Mouse (Mus musculus) heart, postnatal 4 days (tissue): Measurements from ENCODE around the gene Cfp. TPM values are rescaled to one million over a fixed set of nuclear protein-coding genes. Genes with fewer than 3 reads are reported as not detected.
A peak's percentile ranks its signal among the peaks of the same experiment; 100 is the strongest.

Experiments used
- DNase-seq: peaks from one replicate; pipeline ENCODE4 v3.0.0; 2021
- total RNA-seq, 2 experiments: library from RNA; stranded (reverse); gene quantifications; 2 replicates each; pipeline ENCODE4 v1.2.3; 2021

Cfp gene
- 1 to 10 TPM; 3.4 to 4.5 TPM for total RNA-seq

DNA sequence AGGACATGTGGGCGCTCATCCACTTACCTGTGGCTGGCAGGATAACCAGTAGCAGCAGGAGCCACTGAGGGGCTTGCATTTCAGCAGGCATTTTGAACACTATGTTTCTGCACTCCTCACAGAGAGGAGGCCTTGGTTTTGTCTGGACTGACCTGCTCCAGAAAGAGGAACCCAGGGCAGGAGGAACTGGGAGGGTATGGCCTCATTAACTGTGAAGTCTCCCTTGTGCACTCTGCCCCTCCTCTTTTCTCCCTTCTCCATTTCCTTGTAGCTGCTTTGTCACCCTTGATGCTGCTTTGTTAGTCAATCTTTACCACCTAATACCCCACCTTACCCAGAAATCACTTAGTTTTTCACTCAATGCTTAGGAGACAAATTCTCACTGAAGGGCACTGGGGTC lies at the start of gene Cfp:
TSS of gene Cfp (minus strand) at position 192 of the 400 bp plus-strand sequence.
- DNase-seq = no peak

DNA sequence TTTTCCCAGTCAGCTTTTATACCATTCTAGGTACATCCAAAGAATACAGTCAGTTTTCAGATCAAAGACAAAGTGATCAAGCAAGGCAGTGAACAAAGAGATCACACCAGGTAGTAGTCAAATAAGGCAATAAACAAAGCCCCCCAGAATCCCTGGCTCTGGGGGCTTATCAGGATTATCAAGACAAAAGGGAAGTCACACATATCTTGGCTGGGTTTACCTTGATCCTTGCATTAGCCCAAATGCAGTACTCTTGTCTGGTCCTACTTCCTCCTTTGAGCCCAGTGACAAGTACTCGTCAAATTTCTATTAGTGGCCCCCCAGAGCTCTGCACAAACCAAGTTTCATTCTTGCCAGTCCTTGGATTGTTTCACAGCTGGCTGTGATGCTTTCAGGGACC lies 49.5 kb upstream of the Cfp start:
- DNase-seq = no peak

DNA sequence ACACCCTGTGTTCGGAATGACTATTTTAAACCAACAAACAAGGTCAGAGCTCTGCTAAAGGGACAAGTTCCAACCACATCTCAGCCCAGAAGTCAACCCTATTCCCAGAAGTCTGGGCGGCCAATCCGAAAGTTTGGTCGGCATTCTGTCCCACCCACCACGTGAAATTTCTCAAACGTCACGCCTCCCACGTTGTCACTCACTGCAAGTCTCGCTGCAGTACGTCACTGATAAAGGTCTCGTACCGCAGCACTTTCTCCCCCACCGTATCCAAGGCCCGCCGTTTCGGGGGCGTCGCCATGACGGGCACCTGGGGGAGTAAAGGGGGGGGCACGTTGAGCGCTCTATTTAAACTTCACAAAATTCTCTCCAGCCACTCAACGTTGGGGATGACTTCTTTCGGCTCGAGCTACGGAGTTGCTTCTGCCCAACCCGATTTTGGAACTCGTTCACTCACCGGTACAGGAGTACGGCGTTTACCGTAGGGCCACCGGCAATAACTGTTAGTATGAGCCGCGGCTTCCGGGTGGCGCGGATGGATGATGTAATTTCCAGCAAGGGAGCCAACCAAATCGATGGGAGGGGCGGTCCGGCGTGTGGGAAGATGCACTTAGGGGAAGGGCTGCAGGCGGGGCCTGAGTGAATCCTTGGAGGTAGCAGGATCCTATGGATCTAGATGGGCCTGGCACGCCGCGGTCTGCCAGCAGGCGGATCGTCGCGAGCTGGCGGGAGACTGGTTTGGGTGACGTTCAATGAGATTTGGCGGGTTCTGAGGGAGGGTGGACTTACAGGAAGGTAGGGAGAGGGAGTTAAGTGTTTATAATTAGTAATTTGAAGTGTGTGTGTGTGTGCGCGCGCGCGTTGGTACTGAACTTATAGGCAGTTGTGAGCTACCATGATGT lies 30.4 kb upstream of the Cfp start, which contains the start of gene Uxt:
TSS of gene Uxt (minus strand) at position 541 of the 902 bp plus-strand sequence.
- DNase-seq = peak; percentile 92

DNA sequence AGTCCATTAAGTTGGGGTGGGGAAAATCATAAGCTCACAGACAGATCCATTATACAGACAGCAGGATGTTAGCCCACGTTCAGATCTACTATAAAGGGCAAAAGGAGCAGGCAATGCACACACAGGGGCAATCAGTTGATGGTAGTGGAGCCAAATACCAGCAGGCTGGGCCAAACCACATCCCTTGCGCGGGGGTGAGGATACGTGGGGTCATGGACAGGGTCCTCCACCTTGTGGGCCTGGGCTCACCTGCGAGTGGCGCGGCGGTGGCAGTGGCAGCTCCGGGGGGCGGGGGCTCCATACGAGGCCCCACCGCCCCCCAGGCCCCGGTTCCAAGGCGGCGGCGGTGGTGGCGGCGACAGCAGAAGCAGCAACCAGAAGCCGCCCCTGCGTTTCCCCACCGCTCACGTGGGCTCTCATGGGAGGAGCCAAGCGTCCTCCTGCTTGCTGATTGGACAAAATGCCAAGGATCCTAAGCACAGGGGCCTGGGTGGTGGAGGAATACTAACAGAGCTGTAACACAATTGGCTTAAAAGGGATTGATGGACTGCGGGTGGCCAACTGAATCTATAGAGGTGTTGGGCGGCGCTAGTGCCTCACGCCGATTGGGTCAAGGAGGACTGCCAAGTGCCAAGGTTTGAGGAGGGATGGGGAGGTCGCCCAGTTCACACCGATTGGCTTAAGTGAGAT lies 19.0 kb upstream of the Cfp start, which contains the start of gene Elk1:
TSS of gene Elk1 (minus strand) at position 418 of the 690 bp plus-strand sequence.
- peak; percentile 84 for DNase-seq

DNA sequence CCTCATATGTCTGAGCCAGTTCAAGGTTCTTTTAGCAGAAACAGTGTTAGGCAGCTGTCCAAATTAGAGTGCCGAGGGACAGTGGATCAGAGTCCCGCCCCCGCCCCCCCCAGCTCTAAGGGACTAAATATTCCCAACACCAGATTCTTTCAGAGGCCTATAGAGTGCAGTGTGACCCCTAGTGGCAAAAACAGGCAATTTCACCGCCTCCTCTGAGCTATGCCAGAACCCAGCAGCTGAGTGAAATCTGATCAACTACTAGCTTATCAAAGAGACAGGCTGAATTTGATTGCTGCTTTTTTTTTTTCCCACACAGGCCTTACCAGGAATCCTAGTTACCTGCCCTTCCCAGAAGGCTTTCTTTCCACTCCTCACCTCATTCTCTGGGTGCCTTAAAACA lies 14.7 kb upstream of the Cfp start:
- DNase-seq = peak; percentile 66

DNA sequence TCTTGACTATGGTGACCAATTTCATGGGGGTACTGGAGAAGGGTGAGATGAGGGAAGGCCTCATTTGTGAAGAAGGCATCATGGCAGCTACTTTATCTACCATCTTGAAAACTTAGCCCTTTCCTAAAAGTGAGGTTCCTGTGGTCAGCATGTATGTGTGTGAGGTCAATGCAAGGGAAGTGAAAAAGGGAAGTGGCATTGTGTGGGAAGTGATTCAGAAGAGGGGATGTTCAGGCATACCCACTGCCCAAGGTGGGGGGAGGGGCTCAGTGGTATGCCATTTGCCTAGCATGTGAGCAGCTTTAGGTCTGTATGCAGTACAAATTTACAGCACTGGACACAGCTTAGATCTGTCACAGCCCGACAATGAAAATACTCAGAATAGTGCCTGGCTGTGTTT lies 608 bp upstream of the Cfp start:
- DNase-seq = no peak

DNA sequence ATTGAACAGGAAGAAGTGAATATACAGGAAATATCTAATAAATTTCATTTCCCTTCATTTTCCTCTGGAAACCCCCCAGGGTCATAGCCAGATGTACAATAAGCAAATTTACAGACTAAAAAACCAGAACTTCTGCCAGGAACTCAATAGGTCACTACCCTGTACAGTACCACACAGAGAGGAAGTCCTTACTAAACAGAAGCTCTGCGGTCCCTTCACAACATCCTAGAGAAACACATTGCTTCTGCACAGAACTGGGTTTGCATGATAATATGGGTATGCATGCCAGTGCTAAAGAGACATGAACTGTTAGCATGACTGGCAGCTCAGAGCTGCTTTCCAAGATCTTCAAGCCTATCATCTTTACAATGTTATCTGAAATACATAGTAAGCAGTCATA lies 1.5 kb downstream of the Cfp start:
- no peak for DNase-seq

DNA sequence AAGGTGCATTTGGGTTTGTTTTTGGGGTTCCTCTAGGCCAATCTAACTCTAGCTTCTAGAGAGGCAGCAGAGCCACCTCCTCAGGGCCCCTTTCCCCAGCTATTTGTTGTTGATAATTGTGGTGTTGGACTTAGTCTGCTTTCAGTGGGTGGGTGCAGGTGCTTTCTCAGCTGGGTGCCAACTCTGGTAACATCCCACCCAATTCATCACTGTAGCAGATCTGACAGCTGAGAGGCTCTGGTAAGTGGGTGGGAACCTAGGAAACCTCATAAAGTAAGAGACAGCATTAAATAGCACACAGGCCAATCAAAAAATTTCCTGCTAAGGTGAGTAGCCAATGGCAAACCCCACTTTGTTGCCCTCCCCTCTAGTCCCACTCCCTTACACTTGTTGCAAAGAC lies 6.4 kb downstream of the Cfp start:
- no peak for DNase-seq

DNA sequence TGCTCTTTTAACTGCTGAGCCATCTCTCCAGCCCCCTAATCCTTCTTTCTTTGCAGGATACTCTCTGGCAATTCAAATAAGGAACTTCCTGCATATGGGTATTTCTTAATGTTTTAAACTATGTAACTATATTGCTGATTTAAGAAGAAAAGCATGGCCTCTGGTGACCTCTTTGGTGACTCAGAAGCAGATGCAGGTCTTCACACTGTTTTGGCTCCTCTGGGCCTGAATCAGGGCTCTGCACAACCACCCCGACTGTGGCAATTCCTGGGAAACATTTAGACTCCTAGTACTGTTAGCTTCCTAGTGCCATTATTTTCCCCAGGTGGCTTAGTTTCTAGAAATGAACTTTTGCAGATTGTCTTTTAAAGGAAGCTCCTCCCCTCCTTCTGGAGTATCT lies 7.8 kb downstream of the Cfp start:
- no peak for DNase-seq

DNA sequence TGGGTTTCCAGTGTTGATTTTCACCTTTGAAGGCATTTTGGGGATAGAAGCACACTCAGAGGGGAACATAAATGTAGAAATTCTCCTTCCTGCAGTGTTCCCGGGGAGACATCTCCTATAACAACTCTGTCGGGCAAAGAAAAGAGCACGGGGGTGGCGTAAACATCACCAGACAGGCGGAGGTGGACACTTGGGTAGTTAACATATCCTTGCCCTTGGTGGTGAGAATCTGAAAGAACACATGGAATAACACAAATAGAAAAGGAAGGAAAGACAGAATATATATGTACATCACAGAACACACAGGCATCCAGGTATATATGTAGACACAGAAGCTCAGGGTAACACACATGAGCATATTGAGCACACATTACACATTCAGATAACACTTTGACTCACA lies 10.0 kb downstream of the Cfp start:
- no peak for DNase-seq

DNA sequence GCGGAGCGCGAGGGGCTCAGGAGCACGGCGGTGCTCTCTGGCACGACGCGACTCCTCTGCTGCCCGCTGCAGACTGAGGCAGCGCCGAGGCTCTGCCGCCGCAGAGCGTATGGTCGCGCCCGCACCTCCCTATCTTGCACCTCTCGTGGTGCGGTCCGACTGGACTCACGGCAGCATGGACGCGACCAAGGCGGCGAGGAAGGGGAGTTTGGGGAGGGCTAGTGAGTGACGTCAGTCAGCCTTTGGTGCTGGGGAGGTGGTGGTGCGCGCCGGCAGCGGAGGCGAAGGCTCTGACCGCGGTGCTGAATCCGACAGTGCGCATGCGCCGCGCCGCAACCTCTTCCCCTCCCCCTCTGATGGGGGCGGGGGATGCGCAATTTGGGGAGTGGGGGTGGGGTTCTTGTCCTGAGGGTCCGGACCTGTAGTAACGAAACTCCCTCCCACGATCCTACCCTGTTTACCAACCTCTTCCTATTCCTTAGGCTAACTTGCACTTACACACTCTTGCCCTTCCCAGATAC lies 10.5 kb downstream of the Cfp start, which contains the start of gene Syn1:
TSS of gene Syn1 (minus strand) at position 161 of the 521 bp plus-strand sequence.
- peak; percentile 79 for DNase-seq

DNA sequence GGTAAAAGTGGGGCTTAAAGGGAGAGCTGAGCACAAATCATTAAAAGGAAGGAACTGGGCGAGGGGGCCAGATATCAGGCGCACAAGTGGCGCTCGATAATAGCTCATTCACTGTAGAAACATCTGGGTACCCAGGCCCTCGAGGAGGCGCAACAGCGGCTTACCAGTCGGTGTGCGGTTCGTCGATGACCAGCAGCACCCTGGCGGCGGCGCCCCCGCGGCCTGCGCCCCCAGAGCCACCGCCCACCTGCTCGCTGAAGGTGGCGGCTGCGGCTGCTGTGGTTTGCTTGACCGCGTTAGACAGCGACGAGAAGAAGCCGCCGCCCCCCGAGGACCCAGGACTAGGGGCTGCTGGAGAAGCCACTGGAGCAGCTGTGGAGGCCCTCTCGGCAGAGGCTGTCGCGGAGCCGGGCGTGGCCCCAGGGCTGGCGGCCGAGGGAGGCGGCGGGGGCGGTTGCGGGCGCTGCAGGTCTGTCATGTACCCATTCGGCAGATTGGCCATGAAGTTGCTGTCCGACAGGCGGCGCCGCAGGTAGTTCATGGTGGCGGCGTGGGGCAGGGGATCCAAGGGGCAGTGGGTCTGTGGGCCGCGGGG lies 11.0 kb downstream of the Cfp start:
- DNase-seq = no peak

DNA sequence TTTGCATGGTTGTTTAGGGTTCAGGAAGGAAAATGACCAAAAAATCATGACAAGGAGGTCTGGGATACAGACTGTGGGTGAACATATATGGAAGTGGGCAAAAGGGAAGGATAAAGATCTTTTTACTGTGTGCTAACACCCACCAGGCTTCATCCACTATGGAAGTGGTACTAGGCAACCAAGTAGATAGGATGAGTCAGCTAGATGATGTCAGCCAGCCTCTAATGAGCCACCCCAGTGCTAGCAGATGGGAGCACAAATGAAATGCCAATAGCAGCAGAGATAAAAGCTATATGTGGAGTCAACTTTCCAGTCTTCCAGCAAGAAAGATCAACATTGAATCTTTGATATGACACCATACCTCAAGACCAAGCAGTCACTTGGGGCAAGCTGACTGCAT lies 16.3 kb downstream of the Cfp start:
- DNase-seq = no peak

DNA sequence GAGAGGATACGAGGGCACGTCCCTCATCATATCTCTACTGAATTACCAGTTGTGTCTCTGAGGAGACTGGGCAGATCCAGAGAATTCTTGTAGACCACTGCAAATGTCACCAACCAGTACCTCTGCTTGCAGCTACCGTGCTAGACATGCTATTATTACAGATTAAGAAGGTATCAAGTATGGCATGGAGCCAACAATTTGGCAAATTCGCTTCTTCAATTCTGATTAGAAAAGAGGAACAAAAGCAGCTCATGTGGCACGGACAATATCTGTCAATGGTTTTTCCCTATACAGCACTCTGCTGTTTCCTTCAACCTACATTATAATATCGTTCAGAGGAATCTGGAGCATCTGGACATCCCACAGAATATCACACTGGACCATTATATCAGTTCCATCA lies 17.6 kb downstream of the Cfp start:
- no peak for DNase-seq

DNA sequence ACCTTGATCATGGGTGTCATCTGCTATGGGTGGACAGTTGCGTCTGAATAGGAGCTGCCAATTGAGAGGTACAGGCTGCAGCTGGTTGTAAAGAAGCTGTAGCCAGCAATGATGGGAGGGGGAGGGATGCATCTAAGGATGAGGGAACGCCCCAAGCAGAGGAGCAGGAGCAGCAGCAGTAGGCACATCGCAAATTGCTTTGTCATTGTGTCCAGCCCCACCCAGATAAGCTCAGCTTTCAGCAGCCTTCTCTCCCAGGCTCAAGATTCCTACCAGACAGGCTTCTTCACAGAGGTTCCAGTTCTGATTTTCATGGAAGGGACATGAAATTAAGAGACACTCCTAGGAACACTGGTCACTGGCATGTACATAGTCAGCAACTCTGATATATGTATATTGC lies 21.3 kb downstream of the Cfp start:
- DNase-seq = no peak

Other genes starting within 250 kb of the Cfp start
- gene Cdk16, start 243.6 kb downstream of the Cfp start, total RNA-seq = 100 to 1,000 TPM; 173 to 186 TPM
- gene Usp11, start 227.6 kb downstream of the Cfp start, total RNA-seq = 10 to 100 TPM; 17.0 to 17.1 TPM
- gene Araf, start 133.7 kb downstream of the Cfp start, total RNA-seq = 10 to 100 TPM; 69.1 to 73.3 TPM
- gene Timp1, start 61.4 kb downstream of the Cfp start, total RNA-seq = 10 to 100 TPM; 19.8 to 21.1 TPM
- under 1 TPM; 0.29 to 0.41 TPM for gene Syn1, start 10.6 kb downstream of the Cfp start, total RNA-seq
- gene Elk1, start 19.1 kb upstream of the Cfp start, total RNA-seq = 10 to 100 TPM; 13.5 to 14.4 TPM
- gene Uxt, start 30.5 kb upstream of the Cfp start, total RNA-seq = 10 to 100 TPM; 37.0 to 41.9 TPM
- 1 to 10 TPM; 4.1 to 4.5 TPM for gene Zfp182, start 130.8 kb upstream of the Cfp start, total RNA-seq
- gene Spaca5, start 136.9 kb upstream of the Cfp start, total RNA-seq = not detected
- under 1 TPM; 0.59 to 0.91 TPM for gene Zfp300, start 158.0 kb upstream of the Cfp start, total RNA-seq
- not detected for gene Ssxa1, start 184.3 kb upstream of the Cfp start, total RNA-seq
- gene Gm21876, start 244.1 kb upstream of the Cfp start, total RNA-seq = not detected